Mouse (Mus musculus) CD4-positive, CD25-positive, alpha-beta regulatory T cell, adult 2 months (primary cell): ENCODE measurements around the gene Gm21897.
"Not testable (repeated sequence)": the region's sequence is repeated elsewhere in the genome, so short reads cannot be mapped to it uniquely, and the experiment has no call there.

ENCODE experiments used
- DNase-seq: peaks from one replicate; pipeline ENCODE4 v3.0.0-alpha.2; 2012; ENCODE audit warnings: low read depth, low spot score

Gene Gm21897

GRCm38 (mm10) chr16:15317158-15317557 is at the start of gene Gm21897:
Gene Gm21897, plus strand, starts transcription at chr16:15317458.
- DNase-seq: not testable (repeated sequence)

GRCm38 (mm10) chr16:15272291-15272690 is 45.0 kb upstream of the Gm21897 start:
- no peak for DNase-seq

GRCm38 (mm10) chr16:15277461-15277860 is 39.8 kb upstream of the Gm21897 start:
- no peak for DNase-seq

- no peak for DNase-seq
Measured at GRCm38 (mm10) chr16:15293041-15293440, 24.2 kb upstream of the Gm21897 start.

- DNase-seq: no peak
Measured at GRCm38 (mm10) chr16:15294289-15294688, 23.0 kb upstream of the Gm21897 start.

GRCm38 (mm10) chr16:15294911-15295659 is 22.2 kb upstream of the Gm21897 start:
- no peak for DNase-seq

GRCm38 (mm10) chr16:15334526-15334925 is 17.3 kb downstream of the Gm21897 start:
- DNase-seq: no peak

GRCm38 (mm10) chr16:15339051-15339450 is 21.8 kb downstream of the Gm21897 start:
- no peak for DNase-seq

- no peak for DNase-seq
Measured at GRCm38 (mm10) chr16:15346045-15346444, 28.8 kb downstream of the Gm21897 start.

- no peak for DNase-seq
Measured at GRCm38 (mm10) chr16:15349381-15349780, 32.1 kb downstream of the Gm21897 start.

GRCm38 (mm10) chr16:15351301-15351700 is 34.0 kb downstream of the Gm21897 start:
- no peak for DNase-seq

- DNase-seq: no peak
Measured at GRCm38 (mm10) chr16:15352320-15352719, 35.1 kb downstream of the Gm21897 start.

- no peak for DNase-seq
Measured at GRCm38 (mm10) chr16:15354901-15355300, 37.6 kb downstream of the Gm21897 start.

- DNase-seq: no peak
Measured at GRCm38 (mm10) chr16:15355339-15355738, 38.1 kb downstream of the Gm21897 start.

- DNase-seq: no peak
Measured at GRCm38 (mm10) chr16:15357766-15358165, 40.5 kb downstream of the Gm21897 start.

- DNase-seq: no peak
Measured at GRCm38 (mm10) chr16:15359110-15359782, 42.0 kb downstream of the Gm21897 start.

- no peak for DNase-seq
Measured at GRCm38 (mm10) chr16:15360825-15361224, 43.6 kb downstream of the Gm21897 start.
